Mouse (Mus musculus) bone marrow, adult 2 months (tissue): ENCODE measurements at regions not wholly inside any gene's neighbourhood (a gene's known extent, or its start where the extent isn't known, plus 50 kb on each side); places are given as distances from the start of the nearest gene placed in this dataset.

ENCODE experiments used
- CTCF ChIP-seq: fragments of 200-500 bp; IDR thresholded peaks from 2 replicates; pipeline ENCODE4 v1.5.1; 2011; ENCODE audit warnings: low read length, control low read depth; ENCODE audit not compliant: control insufficient read depth, insufficient read depth
- POLR2A ChIP-seq: fragments of 200-500 bp; IDR thresholded peaks from 2 replicates; pipeline ENCODE4 v1.6.1; 2011; ENCODE audit warnings: low read depth, mild to moderate bottlenecking, control low read depth, low read length, borderline replicate concordance; ENCODE audit not compliant: control insufficient read depth

GRCm38 (mm10) chr9:43961431-43961830, 81.8 kb upstream of the Thy1 start:
- TF ChIP-seq CTCF (no peak), POLR2A (no peak)
